Mouse (Mus musculus) liver, embryonic 13.5 days (tissue): ENCODE results near the gene Ccl17. TPM values are rescaled to one million over a fixed set of nuclear protein-coding genes. Genes with fewer than 3 reads are reported as not detected.

ENCODE experiments used
- ATAC-seq: fragments of 200-750 bp; cut with Nextera tagmentation; 2 replicates; pipeline ENCODE4 v1.8.0; 2017; ENCODE audit warnings: low read depth, mild to moderate bottlenecking, moderate number of reproducible peaks, moderate library complexity
- DNase-seq: peaks from one replicate; pipeline ENCODE4 v3.0.0; 2022
- H3K27ac ChIP-seq: fragments of 300-500 bp; sonication (generic); 2 replicates; pipeline ENCODE4 v1.5.1; 2015; ENCODE audit warnings: moderate library complexity, mild to moderate bottlenecking, inconsistent platforms
- H3K27me3 ChIP-seq: fragments of 300-500 bp; sonication (generic); 2 replicates; pipeline ENCODE4 v1.6.1; 2015; ENCODE audit warnings: mild to moderate bottlenecking, inconsistent platforms
- H3K36me3 ChIP-seq: fragments of 300-500 bp; sonication (generic); 2 replicates; pipeline ENCODE4 v1.6.1; 2015; ENCODE audit warnings: mild to moderate bottlenecking, inconsistent platforms
- H3K4me1 ChIP-seq: fragments of 300-500 bp; sonication (generic); replicated peaks from 2 replicates; pipeline ENCODE4 v1.6.1; 2015; ENCODE audit warnings: inconsistent platforms
- H3K4me2 ChIP-seq: fragments of 300-500 bp; sonication (generic); 2 replicates; pipeline ENCODE4 v1.6.1; 2015; ENCODE audit warnings: inconsistent platforms, mild to moderate bottlenecking, moderate library complexity
- H3K4me3 ChIP-seq: fragments of 300-500 bp; sonication (generic); replicated peaks from 2 replicates; pipeline ENCODE4 v1.5.1; 2015; ENCODE audit warnings: mild to moderate bottlenecking, inconsistent platforms
- H3K9ac ChIP-seq: fragments of 300-500 bp; sonication (generic); 2 replicates; pipeline ENCODE4 v1.6.1; 2015; ENCODE audit warnings: mild to moderate bottlenecking, inconsistent platforms
- H3K9me3 ChIP-seq: fragments of 300-500 bp; sonication (generic); replicated peaks from 2 replicates; pipeline ENCODE4 v1.6.1; 2016; ENCODE audit warnings: inconsistent platforms
- WGBS: fragments of 180-500 bp; shearing (Covaris S2); methylation state at CpG from one replicate; pipeline ENCODE4 v1.1.7; 2015; ENCODE audit not compliant: insufficient replicate concordance; 5-methylcytosine and 5-hydroxymethylcytosine counted together
- polyA plus RNA-seq: library from polyadenylated mRNA; unstranded; fragments of >200 nt; fragmentation: Nextera tagmentation; extraction: Ambion mirVana; gene quantifications from 2 replicates; pipeline ENCODE4 v1.2.1, GENCODE M21; 2015

The Ccl17 gene
- polyA plus RNA-seq, 1 experiment from 2014 or later = 0.36 TPM

DNA sequence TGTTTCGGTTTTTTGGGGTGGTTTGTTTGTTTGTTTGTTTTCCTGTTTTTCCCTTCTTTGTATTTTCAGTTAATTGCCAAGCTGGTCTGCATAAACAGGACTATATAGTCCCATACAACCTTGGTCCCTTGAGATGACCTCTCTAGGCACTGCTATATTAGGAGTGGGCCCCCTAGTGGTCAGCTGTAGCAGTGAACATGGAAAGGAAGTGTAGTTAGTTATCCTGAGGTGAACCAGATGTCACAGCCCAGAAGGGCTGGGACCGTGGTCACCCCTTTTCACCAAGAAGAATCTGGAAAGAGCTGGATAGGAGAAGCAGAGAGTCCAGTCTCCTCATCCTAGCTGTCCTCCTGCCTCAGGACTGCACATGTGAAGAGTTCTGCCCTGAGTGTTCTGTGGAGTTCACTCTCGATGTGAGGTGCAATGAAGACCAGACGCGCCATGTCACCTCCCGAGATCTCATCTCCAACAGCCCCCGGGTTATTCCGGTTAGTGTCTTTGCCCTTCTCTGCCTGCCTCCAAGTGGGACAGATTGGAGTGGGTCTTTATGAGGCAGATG is 51.2 kb downstream of the Ccl17 start:
- Histone ChIP-seq H3K27ac (no peak overlapping the region), H3K27me3 (no peaks in the 10 kb centered on the region), H3K9ac (no peak overlapping the region), H3K4me2 (no peak overlapping the region), H3K36me3 (peaks cover 71% of the 10 kb centered on the region), H3K4me3 (no peak overlapping the region), H3K4me1 (peaks cover 66% of the 10 kb centered on the region), H3K9me3 (no peaks in the 10 kb centered on the region)
- ATAC-seq (peak; percentile 43; the same call in 1 of the 2 replicates), DNase-seq (peak; percentile 69)
- 68% methylated on average over 8 of the region's 8 CpGs for WGBS

Other genes starting within 250 kb of the Ccl17 start
- 18.1 and 20.3 TPM in 2 replicates for gene Rspry1, start 208.5 kb upstream of the Ccl17 start, polyA plus RNA-seq
- 36.8 and 47.6 TPM in 2 replicates for gene Fam192a, start 208.5 kb upstream of the Ccl17 start, polyA plus RNA-seq
- gene Arl2bp, start 143.9 kb upstream of the Ccl17 start, polyA plus RNA-seq = 37.2 and 38.2 TPM in 2 replicates
- gene Pllp, start 114.2 kb upstream of the Ccl17 start, polyA plus RNA-seq = 0.81 and 1.3 TPM in 2 replicates
- gene Ccl22, start 64.9 kb upstream of the Ccl17 start, polyA plus RNA-seq = 0.24 and 0.27 TPM in 2 replicates
- gene Cx3cl1, start 38.4 kb upstream of the Ccl17 start, polyA plus RNA-seq = 0.39 and 0.40 TPM in 2 replicates
- 51.4 and 51.5 TPM in 2 replicates for gene Coq9, start 27.9 kb downstream of the Ccl17 start, polyA plus RNA-seq
- 66.7 and 68.0 TPM in 2 replicates for gene Ciapin1, start 27.9 kb downstream of the Ccl17 start, polyA plus RNA-seq
- gene Polr2c, start 47.0 kb downstream of the Ccl17 start, polyA plus RNA-seq = 94.5 and 95.3 TPM in 2 replicates
- 9.3 and 9.8 TPM in 2 replicates for gene Dok4, start 65.9 kb downstream of the Ccl17 start, polyA plus RNA-seq
- 3.5 TPM in 2 replicates for gene Ccdc102a, start 107.6 kb downstream of the Ccl17 start, polyA plus RNA-seq
- 0.43 and 0.52 TPM in 2 replicates for gene Adgrg5, start 113.2 kb downstream of the Ccl17 start, polyA plus RNA-seq
- 42.7 and 55.6 TPM in 2 replicates for gene Adgrg1, start 164.3 kb downstream of the Ccl17 start, polyA plus RNA-seq
- 5.5 and 6.0 TPM in 2 replicates for gene Adgrg3, start 207.2 kb downstream of the Ccl17 start, polyA plus RNA-seq
- gene Drc7, start 244.7 kb downstream of the Ccl17 start, polyA plus RNA-seq = 0.19 and 0.21 TPM in 2 replicates